Comparison of ENCODE assay signal across 8 mouse cellular contexts in the genomic region with DNA sequence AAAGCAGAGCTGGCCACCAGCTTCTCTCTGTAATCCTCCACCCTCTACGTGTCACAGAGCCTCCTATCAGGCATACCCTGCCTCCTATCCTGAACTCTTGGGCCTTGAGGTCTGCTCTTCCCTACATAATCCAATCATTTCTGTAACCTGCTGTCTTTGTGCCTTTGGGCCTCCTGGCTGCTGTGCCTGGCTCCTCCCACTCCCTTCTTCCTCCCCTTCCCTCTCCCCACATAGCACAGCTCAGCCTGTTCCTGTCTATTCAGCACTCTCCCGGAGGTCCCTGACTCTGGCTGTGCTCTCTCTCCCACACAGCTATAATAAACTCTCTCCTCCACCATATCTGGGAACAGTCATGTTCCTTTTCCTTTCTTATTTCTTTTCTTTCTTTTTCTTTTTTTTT. TPM values are rescaled to one million over a fixed set of nuclear protein-coding genes. Genes with fewer than 3 reads are reported as not detected.
A peak's percentile ranks its signal among the peaks of the same experiment; 100 is the strongest.
DNase-seq lines count a peak whose midpoint lies in the region; ATAC-seq and TF ChIP-seq lines count a peak whose summit lies in the region.

TSS of gene Ncf2 (plus strand) at position 298 of the 400 bp plus-strand sequence.

- no peak for TF ChIP-seq CTCF in brain, embryonic 14.5 days (IDR thresholded peaks at IDR 0.05; ENCODE audit: borderline replicate concordance, extremely low read depth, insufficient read depth, insufficient read length)
- no peak for TF ChIP-seq CTCF in liver, postnatal 0 days (IDR thresholded peaks at IDR 0.05; ENCODE audit: low read depth)

- H3K4me2 ChIP-seq in liver, postnatal 0 days (ENCODE audit: low read depth, low read length) = no peak within 1 kb of the TSS

- no peak within 1 kb of the TSS for H3K4me3 ChIP-seq in liver, postnatal 0 days (ENCODE audit: low read depth, low read length)

- no peaks in the 10 kb centered on the region for H3K27me3 ChIP-seq in liver, postnatal 0 days (ENCODE audit: insufficient read depth, low read length)

- intact Hi-C loops in left cerebral cortex, postnatal 36 days (cut with DNase I) = no loop called here

- TF ChIP-seq POLR2A in brain, embryonic 14.5 days (IDR thresholded peaks at IDR 0.05; ENCODE audit: borderline replicate concordance, extremely low read depth, insufficient read depth, insufficient read length, poor library complexity, severe bottlenecking) = no peak

- H3K9ac ChIP-seq in liver, postnatal 0 days (replicated peaks) = no peak within 1 kb of the TSS

- peak; percentile 33; the same call in 1 of the 2 replicates for ATAC-seq in liver, postnatal 0 days

- no peaks in the 10 kb centered on the region for H3K36me3 ChIP-seq in liver, postnatal 0 days (replicated peaks; ENCODE audit: insufficient read depth, low read length)

- peak within 1 kb of the TSS; percentile 6 for H3K27ac ChIP-seq in liver, postnatal 0 days (ENCODE audit: low read depth)

- 19% methylated on average over 2 of the region's 2 CpGs for WGBS in liver, postnatal 0 days (ENCODE audit: insufficient replicate concordance)

- H3K4me1 ChIP-seq in liver, postnatal 0 days (ENCODE audit: insufficient read depth) = peaks cover 6% of the 10 kb centered on the region

- DNase-seq in embryo, embryonic 10 days (ENCODE audit: low spot score) = peak; percentile 62
- no peak for DNase-seq in embryo, embryonic 9.5 days (ENCODE audit: extremely low spot score)
- peak; percentile 66 for DNase-seq in brain, embryonic 14.5 days (ENCODE audit: low read depth)
- DNase-seq in heart, postnatal 4 days = peak; percentile 31
- no peak for DNase-seq in liver, postnatal 0 days
- no peak for DNase-seq in left cerebral cortex, postnatal 36 days (ENCODE audit: low spot score in 2 of 2)
- no peak for DNase-seq in urinary bladder, postnatal 36 days (ENCODE audit: low spot score in 2 of 2)
- no peak for DNase-seq in c-Kit-positive CD71-positive TER-119-positive erythroid progenitor cells, embryonic 14.5 days (ENCODE audit: low spot score)

- TF ChIP-seq EP300 in liver, postnatal 0 days (IDR thresholded peaks at IDR 0.05; ENCODE audit: low read depth) = no peak

- no peaks in the 10 kb centered on the region for H3K9me3 ChIP-seq in liver, postnatal 0 days (ENCODE audit: low read length)

RNA-seq across cellular contexts. Expression of gene Ncf2, which starts in this region (rescaled TPM):
- 2.3 and 2.6 TPM in 2 replicates for polyA plus RNA-seq in brain, embryonic 14.5 days (2012; rRNA removed)
- 1 to 10 TPM; 2.1 to 3.0 TPM for total RNA-seq in heart, postnatal 4 days (2021)
- polyA plus RNA-seq in liver, postnatal 0 days (2015; fragmentation: Nextera tagmentation; extraction: Ambion mirVana) = 12.5 and 13.8 TPM in 2 replicates
- 1 to 10 TPM; 2.7 to 3.0 TPM for total RNA-seq in left cerebral cortex, postnatal 36 days (2021)

Comparison
In these comparisons a context has a peak if more than half of its experiments do, and no peak if none do; other contexts are left out.
1. DNase-seq: peak in embryo, embryonic 10 days (single experiment), brain, embryonic 14.5 days (single experiment) and heart, postnatal 4 days (single experiment); none in embryo, embryonic 9.5 days (single experiment), liver, postnatal 0 days (single experiment), left cerebral cortex, postnatal 36 days (0 of 2), urinary bladder, postnatal 36 days (0 of 2) and c-Kit-positive CD71-positive TER-119-positive erythroid progenitor cells, embryonic 14.5 days (single experiment).